ENCODE assay signal across 8 mouse cellular contexts in genomic region chr14:17172330-17173110, GRCm38 (mm10).
DNase-seq lines count a peak whose midpoint lies in the region; ATAC-seq and TF ChIP-seq lines count a peak whose summit lies in the region.

No protein-coding gene starts in this region.

- no peaks in the 10 kb centered on the region for H3K9me3 ChIP-seq in ES-Bruce4 (replicated peaks; ENCODE audit: control insufficient read depth, insufficient read depth, low read length, poor library complexity, severe bottlenecking)
- no peaks in the 10 kb centered on the region for H3K9me3 ChIP-seq in forebrain, postnatal 0 days (ENCODE audit: low read length)

- no peaks in the 10 kb centered on the region for H3K27me3 ChIP-seq in ES-Bruce4 (ENCODE audit: control insufficient read depth, insufficient read depth, low read length, poor library complexity, severe bottlenecking)
- H3K27me3 ChIP-seq in forebrain, postnatal 0 days (ENCODE audit: insufficient read depth, low read length) = peaks cover 6% of the 10 kb centered on the region; the same call in 1 of the 2 replicates

- TF ChIP-seq CTCF in ES-Bruce4 (IDR thresholded peaks at IDR 0.05; ENCODE audit: low read depth, low read length) = no peak
- no peak for TF ChIP-seq CTCF in forebrain, postnatal 0 days (IDR thresholded peaks at IDR 0.05; ENCODE audit: low read depth)

- peak overlapping the region; percentile 71 for H3K4me2 ChIP-seq in forebrain, postnatal 0 days (ENCODE audit: low read depth)

- H3K9ac ChIP-seq in ES-Bruce4 (ENCODE audit: low read depth, poor library complexity, severe bottlenecking) = no peak overlapping the region
- H3K9ac ChIP-seq in forebrain, postnatal 0 days = peak overlapping the region; percentile 54

- peak; percentile 38 for DNase-seq in c-Kit-positive CD71-negative TER-119-negative erythroid progenitor cells, embryonic 14.5 days (ENCODE audit: low read depth)
- DNase-seq in forebrain, postnatal 0 days = peak; percentile 60
- DNase-seq in heart, postnatal 36 days = peak; percentile 12 to 29
- DNase-seq in layer of hippocampus, postnatal 36 days = peak; percentile 32 to 45
- DNase-seq in lung, postnatal 14 days = peak; percentile 79
- peak; percentile 88 for DNase-seq in retina, embryonic 14.5 days (ENCODE audit: low spot score)

- 4% methylated on average over 26 of the region's 35 CpGs for WGBS in forebrain, postnatal 0 days

- peak; percentile 88 for ATAC-seq in forebrain, postnatal 0 days
- ATAC-seq in inflammation-experienced regulatory T-cells, adult 6 months = no peak

- TF ChIP-seq EP300 in ES-Bruce4 (IDR thresholded peaks at IDR 0.05; ENCODE audit: insufficient read depth, low read depth, low read length) = no peak

- TF ChIP-seq POLR2A in ES-Bruce4 (IDR thresholded peaks at IDR 0.05; ENCODE audit: insufficient read depth, low read length) = no peak

- intact Hi-C loops in heart, postnatal 36 days (cut with DNase I) = no loop called here

- no peak overlapping the region for H3K27ac ChIP-seq in ES-Bruce4 (ENCODE audit: insufficient read depth, low read length)
- peak overlapping the region; percentile 59 for H3K27ac ChIP-seq in forebrain, postnatal 0 days (ENCODE audit: low read depth, low read length)

- H3K36me3 ChIP-seq in ES-Bruce4 (ENCODE audit: control insufficient read depth, insufficient read depth, low read length, poor library complexity, severe bottlenecking) = no peaks in the 10 kb centered on the region
- no peaks in the 10 kb centered on the region for H3K36me3 ChIP-seq in forebrain, postnatal 0 days (ENCODE audit: insufficient read depth)

- peak overlapping the region; percentile 67 for H3K4me3 ChIP-seq in ES-Bruce4 (ENCODE audit: low read depth, low read length)
- peak overlapping the region; percentile 46 for H3K4me3 ChIP-seq in forebrain, postnatal 0 days (ENCODE audit: low read depth, low read length)

- H3K4me1 ChIP-seq in ES-Bruce4 (ENCODE audit: control insufficient read depth, insufficient read depth, low read length) = no peaks in the 10 kb centered on the region
- H3K4me1 ChIP-seq in forebrain, postnatal 0 days (ENCODE audit: insufficient read depth) = no peaks in the 10 kb centered on the region

Comparison
In these comparisons a context has a peak if more than half of its experiments do, and no peak if none do; other contexts are left out.
1. DNase-seq: peak in every context shown above with its lines; median percentile 88 in retina, embryonic 14.5 days; 79 in lung, postnatal 14 days; 60 in forebrain, postnatal 0 days; 38 in layer of hippocampus, postnatal 36 days; 38 in c-Kit-positive CD71-negative TER-119-negative erythroid progenitor cells, embryonic 14.5 days; 20 in heart, postnatal 36 days.